Mouse (Mus musculus): ENCODE data around the gene Bbs4.

The Bbs4 gene

GRCm38 (mm10) chr9:59296419-59296818 lies 56.9 kb downstream of the Bbs4 start:
- no peak for ATAC-seq (ENCODE audit: insufficient number of reproducible peaks, low FRiP score, low TSS enrichment)

- no peak for ATAC-seq (ENCODE audit: insufficient number of reproducible peaks, low FRiP score, low TSS enrichment)
Observed at GRCm38 (mm10) chr9:59292493-59292875, 60.8 kb downstream of the Bbs4 start.

GRCm38 (mm10) chr9:59291688-59292492 lies 61.4 kb downstream of the Bbs4 start:
- ATAC-seq (ENCODE audit: insufficient number of reproducible peaks, low FRiP score, low TSS enrichment) = peak; percentile 66; the same call in 1 of the 2 replicates

- peak; percentile 95 for ATAC-seq (ENCODE audit: insufficient number of reproducible peaks, low FRiP score, low TSS enrichment)
Observed at GRCm38 (mm10) chr9:59290957-59291687, 62.2 kb downstream of the Bbs4 start, which contains the start of gene Adpgk. Gene Adpgk (plus strand): TSS chr9:59291558.

GRCm38 (mm10) chr9:59289529-59290115 lies 63.7 kb downstream of the Bbs4 start:
- no peak for ATAC-seq (ENCODE audit: insufficient number of reproducible peaks, low FRiP score, low TSS enrichment)

GRCm38 (mm10) chr9:59288685-59289410 lies 64.5 kb downstream of the Bbs4 start:
- no peak for ATAC-seq (ENCODE audit: insufficient number of reproducible peaks, low FRiP score, low TSS enrichment)

GRCm38 (mm10) chr9:59288058-59288457 lies 65.2 kb downstream of the Bbs4 start:
- ATAC-seq (ENCODE audit: insufficient number of reproducible peaks, low FRiP score, low TSS enrichment) = no peak

- ATAC-seq (ENCODE audit: insufficient number of reproducible peaks, low FRiP score, low TSS enrichment) = no peak
Observed at GRCm38 (mm10) chr9:59285614-59286013, 67.7 kb downstream of the Bbs4 start.

GRCm38 (mm10) chr9:59282683-59282986 lies 70.7 kb downstream of the Bbs4 start:
- no peak for ATAC-seq (ENCODE audit: insufficient number of reproducible peaks, low FRiP score, low TSS enrichment)

GRCm38 (mm10) chr9:59281871-59282682 lies 71.2 kb downstream of the Bbs4 start:
- peak; percentile 49; the same call in 1 of the 2 replicates for ATAC-seq (ENCODE audit: insufficient number of reproducible peaks, low FRiP score, low TSS enrichment)

- no peak for ATAC-seq (ENCODE audit: insufficient number of reproducible peaks, low FRiP score, low TSS enrichment)
Observed at GRCm38 (mm10) chr9:59280888-59281287, 72.4 kb downstream of the Bbs4 start.

- no peak for ATAC-seq (ENCODE audit: insufficient number of reproducible peaks, low FRiP score, low TSS enrichment)
Observed at GRCm38 (mm10) chr9:59278694-59279093, 74.6 kb downstream of the Bbs4 start.

GRCm38 (mm10) chr9:59278199-59278598 lies 75.1 kb downstream of the Bbs4 start:
- ATAC-seq (ENCODE audit: insufficient number of reproducible peaks, low FRiP score, low TSS enrichment) = no peak

GRCm38 (mm10) chr9:59274846-59275455 lies 78.4 kb downstream of the Bbs4 start:
- ATAC-seq (ENCODE audit: insufficient number of reproducible peaks, low FRiP score, low TSS enrichment) = no peak

GRCm38 (mm10) chr9:59273199-59273598 lies 80.1 kb downstream of the Bbs4 start:
- ATAC-seq (ENCODE audit: insufficient number of reproducible peaks, low FRiP score, low TSS enrichment) = no peak
